Mouse (Mus musculus) ES-Bruce4 (cell line): Measurements from ENCODE around the gene N4bp1. TPM values are rescaled to one million over a fixed set of nuclear protein-coding genes. Genes with fewer than 3 reads are reported as not detected.

ENCODE experiments used
- H3K27ac ChIP-seq: 2 replicates; pipeline ENCODE4 v1.5.1; 2012; ENCODE audit warnings: low read length, inconsistent platforms; ENCODE audit not compliant: insufficient read depth
- H3K27me3 ChIP-seq: 2 replicates; pipeline ENCODE4 v1.6.1; 2012; ENCODE audit warnings: mild to moderate bottlenecking, low read length, inconsistent platforms; ENCODE audit not compliant: control insufficient read depth, poor library complexity, insufficient read depth, severe bottlenecking
- H3K36me3 ChIP-seq: 2 replicates; pipeline ENCODE4 v1.6.1; 2012; ENCODE audit warnings: inconsistent platforms, mild to moderate bottlenecking, low read length, moderate library complexity; ENCODE audit not compliant: control insufficient read depth, poor library complexity, insufficient read depth, severe bottlenecking
- H3K4me1 ChIP-seq: one replicate; pipeline ENCODE4 v1.8.1; 2011; ENCODE audit warnings: low read length; ENCODE audit not compliant: control insufficient read depth, insufficient read depth
- H3K4me3 ChIP-seq: 2 replicates; pipeline ENCODE4 v1.5.1; 2011; ENCODE audit warnings: low read depth, mild to moderate bottlenecking, low read length
- H3K9ac ChIP-seq: 2 replicates; pipeline ENCODE4 v1.6.1; 2012; ENCODE audit warnings: low read depth, mild to moderate bottlenecking, inconsistent platforms; ENCODE audit not compliant: poor library complexity, severe bottlenecking
- H3K9me3 ChIP-seq: replicated peaks from 2 replicates; pipeline ENCODE4 v1.6.1; 2012; ENCODE audit warnings: mild to moderate bottlenecking, low read length, inconsistent platforms; ENCODE audit not compliant: control insufficient read depth, poor library complexity, insufficient read depth, severe bottlenecking
- CTCF ChIP-seq: IDR thresholded peaks from one replicate; pipeline ENCODE4 v1.8.1; 2011; ENCODE audit warnings: low read depth, low read length
- EP300 ChIP-seq: IDR thresholded peaks from 2 replicates; pipeline ENCODE4 v1.6.1; 2011; ENCODE audit warnings: low read depth, low read length; ENCODE audit not compliant: insufficient read depth
- POLR2A ChIP-seq: IDR thresholded peaks from one replicate; pipeline ENCODE4 v1.8.1; 2011; ENCODE audit warnings: low read length; ENCODE audit not compliant: insufficient read depth
- polyA plus RNA-seq: library from polyadenylated mRNA; stranded (reverse); fragments of >200 nt; gene quantifications from 2 replicates; pipeline ENCODE4 v1.2.4, GENCODE M21; 2011; ENCODE audit warnings: low read depth; ENCODE audit not compliant: missing spikeins, insufficient read depth, insufficient read length

The N4bp1 gene
- polyA plus RNA-seq, 1 experiment: 80.3 TPM

GRCm38 (mm10) chr8:86834496-86835260 lies 50.4 kb downstream of the N4bp1 start:
- Histone ChIP-seq H3K36me3 (no peaks in the 10 kb centered on the region; the same call in 1 of the 2 replicates), H3K4me1 (no peaks in the 10 kb centered on the region), H3K27ac (no peak overlapping the region), H3K9me3 (no peaks in the 10 kb centered on the region), H3K9ac (no peak overlapping the region), H3K4me3 (no peak overlapping the region), H3K27me3 (no peaks in the 10 kb centered on the region)
- TF ChIP-seq CTCF (no peak), EP300 (no peak), POLR2A (no peak)

GRCm38 (mm10) chr8:86833937-86834336 lies 51.1 kb downstream of the N4bp1 start:
- H3K4me1 ChIP-seq: no peaks in the 10 kb centered on the region
- no peaks in the 10 kb centered on the region for H3K36me3 ChIP-seq
- H3K9ac ChIP-seq: no peak overlapping the region
- TF ChIP-seq CTCF (no peak), EP300 (no peak), POLR2A (no peak)
- H3K4me3 ChIP-seq: no peak overlapping the region
- no peaks in the 10 kb centered on the region for H3K27me3 ChIP-seq
- H3K27ac ChIP-seq: no peak overlapping the region
- no peaks in the 10 kb centered on the region for H3K9me3 ChIP-seq

- H3K27ac ChIP-seq: no peak overlapping the region
- H3K9ac ChIP-seq: no peak overlapping the region
- TF ChIP-seq EP300: no peak
- TF ChIP-seq POLR2A: no peak
- TF ChIP-seq CTCF: no peak
- no peaks in the 10 kb centered on the region for H3K27me3 ChIP-seq
- H3K36me3 ChIP-seq: no peaks in the 10 kb centered on the region
- no peaks in the 10 kb centered on the region for H3K9me3 ChIP-seq
- H3K4me1 ChIP-seq: peaks cover 2% of the 10 kb centered on the region
- no peak overlapping the region for H3K4me3 ChIP-seq
These were observed 56.1 kb downstream of the N4bp1 start for GRCm38 (mm10) chr8:86828925-86829324.

GRCm38 (mm10) chr8:86827199-86827598 lies 57.9 kb downstream of the N4bp1 start:
- Histone ChIP-seq H3K9ac (no peak overlapping the region), H3K9me3 (no peaks in the 10 kb centered on the region), H3K27ac (no peak overlapping the region), H3K36me3 (no peaks in the 10 kb centered on the region), H3K27me3 (no peaks in the 10 kb centered on the region), H3K4me1 (peaks cover 2% of the 10 kb centered on the region), H3K4me3 (no peak overlapping the region)
- TF ChIP-seq CTCF (no peak), EP300 (0 out of 2 replicates have a peak, but pooled peaks have one; percentile 31)

- Histone ChIP-seq H3K4me1 (peaks cover 2% of the 10 kb centered on the region), H3K4me3 (no peak overlapping the region), H3K9ac (no peak overlapping the region), H3K36me3 (no peaks in the 10 kb centered on the region), H3K27ac (no peak overlapping the region), H3K27me3 (no peaks in the 10 kb centered on the region), H3K9me3 (no peaks in the 10 kb centered on the region)
- no peak for TF ChIP-seq EP300
- no peak for TF ChIP-seq POLR2A
- no peak for TF ChIP-seq CTCF
These were observed 58.5 kb downstream of the N4bp1 start for GRCm38 (mm10) chr8:86826538-86826937.

- Histone ChIP-seq H3K27ac (no peak overlapping the region), H3K9ac (no peak overlapping the region), H3K4me1 (peaks cover 2% of the 10 kb centered on the region), H3K36me3 (no peaks in the 10 kb centered on the region), H3K9me3 (no peaks in the 10 kb centered on the region), H3K4me3 (no peak overlapping the region), H3K27me3 (no peaks in the 10 kb centered on the region)
- no peak for TF ChIP-seq POLR2A
- TF ChIP-seq CTCF: no peak
These were observed 59.2 kb downstream of the N4bp1 start for GRCm38 (mm10) chr8:86825674-86826448.
